Mouse (Mus musculus) heart, adult 2 months (tissue): Measurements from ENCODE around the gene Ascc3. TPM values are rescaled to one million over a fixed set of nuclear protein-coding genes. Genes with fewer than 3 reads are reported as not detected.

Experiments used
- DNase-seq, 2 experiments: peaks; one replicate each; pipeline ENCODE4 v3.0.0; 2021
- H3K27ac ChIP-seq: fragments of 200-600 bp; 2 replicates; pipeline ENCODE4 v1.8.1; 2022
- H3K27me3 ChIP-seq: fragments of 200-500 bp; 2 replicates; pipeline ENCODE4 v1.6.1; 2012; ENCODE audit warnings: mild to moderate bottlenecking, low read length, inconsistent platforms, mixed read lengths; ENCODE audit not compliant: control insufficient read depth, insufficient read depth
- H3K36me3 ChIP-seq: fragments of 200-500 bp; 2 replicates; pipeline ENCODE4 v1.6.1; 2012; ENCODE audit warnings: low read length, inconsistent platforms; ENCODE audit not compliant: control insufficient read depth, insufficient read depth
- H3K4me1 ChIP-seq: fragments of 200-500 bp; 2 replicates; pipeline ENCODE4 v1.6.1; 2011; ENCODE audit warnings: low read length; ENCODE audit not compliant: control insufficient read depth, insufficient read depth
- H3K4me3 ChIP-seq: fragments of 200-600 bp; 2 replicates; pipeline ENCODE4 v1.8.1; 2022
- H3K79me2 ChIP-seq: fragments of 200-500 bp; replicated peaks from 2 replicates; pipeline ENCODE4 v1.6.1; 2012; ENCODE audit warnings: mild to moderate bottlenecking, inconsistent platforms, low read length, moderate library complexity, mixed read lengths; ENCODE audit not compliant: control insufficient read depth, insufficient read depth
- H3K9ac ChIP-seq: fragments of 200-500 bp; 2 replicates; pipeline ENCODE4 v1.6.1; 2012; ENCODE audit warnings: low read depth, mild to moderate bottlenecking, control low read depth, inconsistent platforms, low read length, mixed read lengths
- CTCF ChIP-seq: fragments of 200-600 bp; IDR thresholded peaks from 2 replicates; pipeline ENCODE4 v1.8.1; 2022; ENCODE audit warnings: antibody characterized with exemption, mild to moderate bottlenecking, moderate library complexity
- EP300 ChIP-seq: fragments of 200-500 bp; IDR thresholded peaks from 2 replicates; pipeline ENCODE4 v1.6.1; 2011; ENCODE audit warnings: low read depth, low read length, control low read depth; ENCODE audit not compliant: insufficient read depth
- POLR2A ChIP-seq: fragments of 200-500 bp; IDR thresholded peaks from 2 replicates; pipeline ENCODE4 v1.6.1; 2011; ENCODE audit warnings: mild to moderate bottlenecking, low read depth, low read length, control low read depth; ENCODE audit not compliant: insufficient read depth
- WGBS: fragments of 180-500 bp; shearing (Covaris S2); methylation state at CpG from one replicate; pipeline ENCODE4 v1.1.7; 2018; 5-methylcytosine and 5-hydroxymethylcytosine counted together
- intact Hi-C: fragments of 180-260 bp; cut with DNase I; formaldehyde crosslinking; loops from one replicate; pipeline ENCODE4 v1.15.1; 2025
- polyA plus RNA-seq: library from polyadenylated mRNA; depleted of rRNA; stranded (reverse); fragments of >200 nt; gene quantifications from 2 replicates; pipeline ENCODE4 v1.2.3, GENCODE M21; 2012
- total RNA-seq, 2 experiments: library from RNA; stranded (reverse); gene quantifications; 2 replicates each; pipeline ENCODE4 v1.2.3; 2021

Ascc3 gene
- total and polyA plus RNA-seq, 3 experiments = 5.9 to 12.1 (median 11.0) TPM

DNA sequence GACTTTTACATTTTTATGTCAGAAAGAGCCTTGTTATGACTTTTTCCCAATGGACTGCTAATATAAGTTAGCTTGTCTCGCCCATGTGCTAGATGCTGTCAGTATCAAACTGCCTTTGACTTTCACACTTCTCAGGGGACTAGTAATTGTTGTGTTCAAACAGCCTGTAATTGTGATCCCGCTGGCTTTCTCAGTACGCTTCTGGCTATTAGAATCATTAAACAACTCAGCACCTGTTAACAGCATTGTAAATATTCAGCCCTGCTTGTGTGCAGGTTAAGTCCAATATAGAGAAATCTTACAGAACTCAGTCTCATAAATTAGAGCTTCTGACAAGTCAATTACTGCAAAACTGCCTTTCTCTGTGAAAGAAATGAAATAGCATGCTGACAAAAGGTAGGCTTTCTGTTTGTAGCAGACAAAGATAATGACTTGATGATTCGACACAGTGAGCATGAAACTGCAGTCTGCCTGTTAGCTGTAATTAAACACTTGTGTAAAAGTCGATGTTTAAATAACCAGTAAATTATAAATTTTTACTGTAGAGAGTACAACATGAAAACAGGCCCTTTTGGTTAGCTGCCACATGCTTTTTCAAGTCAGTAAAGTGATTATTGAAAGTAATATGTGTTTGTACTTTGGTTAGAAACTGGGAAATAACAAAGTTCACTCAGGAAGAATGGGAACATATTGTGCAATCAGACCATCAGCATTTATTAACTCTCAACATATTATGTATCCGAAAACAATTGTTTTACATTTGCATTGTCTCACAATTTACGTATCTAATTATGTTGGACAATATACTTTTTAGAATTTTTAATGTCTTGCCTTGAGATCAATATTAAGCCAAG is 171.2 kb downstream of the Ascc3 start:
- Histone ChIP-seq H3K79me2 (no peaks in the 10 kb centered on the region), H3K9ac (no peak overlapping the region), H3K4me3 (no peak overlapping the region), H3K27ac (no peak overlapping the region), H3K4me1 (no peaks in the 10 kb centered on the region), H3K27me3 (no peaks in the 10 kb centered on the region), H3K36me3 (no peaks in the 10 kb centered on the region)
- intact Hi-C loops = no loop called here
- 83% methylated on average over 7 of the region's 7 CpGs for WGBS
- TF ChIP-seq CTCF (no peak), POLR2A (no peak), EP300 (no peak)
- DNase-seq = no peak

DNA sequence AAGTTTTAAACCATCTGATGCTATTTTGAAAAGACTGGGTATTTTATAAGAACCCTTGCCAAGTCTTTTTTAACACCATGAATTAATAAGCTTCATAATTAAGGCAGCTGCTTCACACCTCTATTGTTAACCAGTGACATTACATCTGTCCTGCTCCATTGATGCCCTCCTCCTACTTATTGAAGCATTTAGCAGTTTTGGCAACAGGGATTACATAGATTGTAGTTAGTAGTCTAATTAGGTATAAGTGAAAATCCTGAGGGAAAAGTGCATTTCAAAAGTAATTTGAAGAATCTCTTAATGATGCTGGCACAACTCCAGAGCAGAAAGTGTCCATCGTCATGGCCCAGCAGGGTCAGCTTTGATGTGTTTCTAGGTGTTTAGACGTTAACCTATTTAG is 180.3 kb downstream of the Ascc3 start:
- H3K79me2 ChIP-seq = no peaks in the 10 kb centered on the region
- no peak for TF ChIP-seq EP300
- TF ChIP-seq CTCF = no peak
- TF ChIP-seq POLR2A = no peak
- no peak for DNase-seq
- no peak overlapping the region for H3K9ac ChIP-seq
- H3K4me3 ChIP-seq = no peak overlapping the region
- intact Hi-C loops = no loop called here
- no peaks in the 10 kb centered on the region for H3K36me3 ChIP-seq
- H3K27me3 ChIP-seq = no peaks in the 10 kb centered on the region
- no peaks in the 10 kb centered on the region for H3K4me1 ChIP-seq
- H3K27ac ChIP-seq = no peak overlapping the region
- 81% methylated on average over 2 of the region's 2 CpGs for WGBS

DNA sequence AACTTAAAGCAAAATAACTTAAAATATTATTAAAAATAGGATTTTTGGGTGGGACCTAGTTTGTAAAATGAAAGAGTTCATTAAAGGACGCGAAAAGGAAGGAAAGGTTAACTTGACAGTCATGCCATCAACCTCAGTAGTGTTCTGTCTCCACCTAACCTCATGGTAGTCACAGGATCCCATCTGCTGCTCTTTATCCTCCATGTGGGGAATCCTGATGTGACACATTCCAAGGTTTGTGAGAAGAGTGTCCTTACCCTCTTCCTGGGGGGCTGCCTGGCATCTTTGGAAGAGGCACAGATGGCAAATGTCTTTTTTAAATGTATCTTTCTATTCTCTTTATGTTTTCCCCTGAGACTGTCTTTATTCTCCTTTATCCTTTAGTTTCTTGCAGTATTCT is 181.4 kb downstream of the Ascc3 start:
- WGBS = 86% methylated on average over 2 of the region's 2 CpGs

DNA sequence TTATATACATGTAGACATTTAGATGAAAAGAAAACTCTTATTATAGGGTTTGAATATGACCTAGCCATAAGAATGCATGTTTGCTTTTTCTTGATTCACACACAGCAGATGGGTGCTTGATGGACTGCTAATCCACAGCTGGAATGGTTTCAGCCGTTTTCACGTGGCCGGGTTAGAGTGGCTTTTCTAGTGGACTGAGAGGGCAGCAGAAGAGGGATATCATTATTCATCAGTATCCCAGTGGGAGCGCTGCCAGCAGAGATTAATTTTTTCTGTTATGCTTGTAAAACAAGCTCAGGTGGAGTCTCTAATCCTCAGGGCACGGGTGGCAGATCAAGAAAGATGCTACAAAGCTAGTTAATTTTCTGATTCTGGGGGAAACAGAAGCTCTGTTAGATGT is 200.4 kb downstream of the Ascc3 start:
- WGBS = 86% methylated on average over 5 of the region's 5 CpGs
- intact Hi-C loops = no loop called here

More for the DNA sequence above, 181.4 kb downstream of the Ascc3 start:
- no peak for TF ChIP-seq POLR2A
- no peak for TF ChIP-seq EP300
- TF ChIP-seq CTCF = no peak
- H3K9ac ChIP-seq = no peak overlapping the region
- no peaks in the 10 kb centered on the region for H3K79me2 ChIP-seq
- H3K4me1 ChIP-seq = no peaks in the 10 kb centered on the region
- intact Hi-C loops = no loop called here
- no peaks in the 10 kb centered on the region for H3K27me3 ChIP-seq
- DNase-seq = no peak
- H3K27ac ChIP-seq = no peak overlapping the region
- no peak overlapping the region for H3K4me3 ChIP-seq
- H3K36me3 ChIP-seq = no peaks in the 10 kb centered on the region

DNA sequence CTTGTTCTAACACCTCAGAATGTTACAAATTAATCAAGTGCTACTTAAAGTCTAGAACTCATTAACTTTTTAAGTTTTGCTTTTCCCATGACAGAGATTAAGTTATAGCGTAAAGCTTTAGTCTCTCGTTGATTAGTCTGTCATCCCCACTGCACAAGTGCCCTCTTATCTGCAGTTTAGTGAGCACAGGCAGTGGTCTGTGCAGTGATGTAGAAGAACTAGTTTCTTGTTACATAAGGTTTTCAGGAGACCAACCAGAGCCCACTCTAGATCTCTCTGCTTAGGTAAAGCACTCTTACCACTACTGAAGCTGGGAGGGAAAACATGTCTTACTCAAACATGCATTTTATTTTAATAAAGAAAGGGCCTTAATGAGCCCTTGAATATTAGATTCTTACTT is 209.1 kb downstream of the Ascc3 start:
- H3K9ac ChIP-seq = no peak overlapping the region
- H3K27me3 ChIP-seq = no peaks in the 10 kb centered on the region
- 63% methylated on average over 2 of the region's 2 CpGs for WGBS
- H3K36me3 ChIP-seq = no peaks in the 10 kb centered on the region
- no peaks in the 10 kb centered on the region for H3K79me2 ChIP-seq
- intact Hi-C loops = no loop called here
- no peak overlapping the region for H3K27ac ChIP-seq
- no peaks in the 10 kb centered on the region for H3K4me1 ChIP-seq
- no peak overlapping the region for H3K4me3 ChIP-seq
- no peak for TF ChIP-seq POLR2A
- no peak for DNase-seq

More for the DNA sequence above, 200.4 kb downstream of the Ascc3 start:
- no peak overlapping the region for H3K9ac ChIP-seq
- TF ChIP-seq EP300 = no peak
- no peak for TF ChIP-seq POLR2A
- TF ChIP-seq CTCF = no peak
- no peaks in the 10 kb centered on the region for H3K36me3 ChIP-seq
- H3K4me1 ChIP-seq = no peaks in the 10 kb centered on the region
- no peaks in the 10 kb centered on the region for H3K79me2 ChIP-seq
- no peak overlapping the region for H3K4me3 ChIP-seq
- no peaks in the 10 kb centered on the region for H3K27me3 ChIP-seq
- H3K27ac ChIP-seq = no peak overlapping the region
- DNase-seq = no peak

DNA sequence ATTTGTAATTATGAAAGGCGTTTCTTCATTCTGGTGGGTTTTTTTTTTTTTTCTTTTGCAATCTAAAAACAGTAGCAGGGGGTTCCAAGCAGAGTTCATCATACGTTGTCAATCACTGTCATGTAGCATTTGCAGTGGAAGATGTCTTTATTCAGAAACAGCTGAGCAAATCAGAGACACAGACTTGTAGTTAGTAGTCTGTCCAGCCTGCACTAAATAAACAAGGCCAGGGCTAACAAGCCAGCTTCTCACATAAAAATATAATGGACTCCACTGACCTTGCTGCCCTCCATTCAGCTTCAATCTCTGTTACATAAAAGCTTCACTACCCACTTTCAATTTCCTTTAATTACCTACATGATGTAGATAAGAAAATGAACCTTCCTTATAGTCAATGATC is 209.9 kb downstream of the Ascc3 start:
- Histone ChIP-seq H3K79me2 (no peaks in the 10 kb centered on the region), H3K4me3 (no peak overlapping the region), H3K36me3 (no peaks in the 10 kb centered on the region), H3K9ac (no peak overlapping the region), H3K27ac (no peak overlapping the region), H3K4me1 (no peaks in the 10 kb centered on the region), H3K27me3 (no peaks in the 10 kb centered on the region)
- no peak for TF ChIP-seq POLR2A
- TF ChIP-seq CTCF = no peak
- no peak for TF ChIP-seq EP300
- intact Hi-C loops = no loop called here
- DNase-seq = no peak
- WGBS = 87% methylated on average over 2 of the region's 2 CpGs
